13 mouse cellular contexts compared by ENCODE assay signal in the genomic region with DNA sequence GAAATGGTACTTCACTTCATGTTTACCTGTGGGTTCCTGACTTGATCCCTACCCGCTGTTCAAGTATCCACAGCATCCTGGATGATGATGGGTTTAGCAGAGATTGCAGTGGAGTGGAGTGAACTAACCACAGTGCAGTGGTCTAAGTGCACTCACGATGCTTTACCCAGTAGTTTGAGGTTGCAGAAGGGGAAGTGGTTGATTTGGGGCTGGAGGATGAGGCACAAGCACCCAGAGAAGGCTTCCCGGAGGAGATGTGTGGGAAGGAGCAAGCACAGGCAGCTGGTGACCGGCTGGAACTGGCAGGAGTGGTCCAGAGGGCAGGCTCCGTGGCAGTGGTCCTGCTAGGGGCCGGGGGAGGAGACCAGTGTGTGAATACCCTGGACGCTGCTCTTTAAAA. TPM values are rescaled to one million over a fixed set of nuclear protein-coding genes. Genes with fewer than 3 reads are reported as not detected.
A peak's percentile ranks its signal among the peaks of the same experiment; 100 is the strongest.
DNase-seq lines count a peak whose midpoint lies in the region; ATAC-seq and TF ChIP-seq lines count a peak whose summit lies in the region.
"Had no signal": no experiment of that assay in that cellular context is flagged by ENCODE, and none has a peak within 500 bp of the region (broad histone marks: within the 10 kb centered on the region; RNA-seq: fewer than 3 reads in every experiment).

No protein-coding gene starts in this region.

- no peak for TF ChIP-seq CTCF in left cerebral cortex, adult 2 months (IDR thresholded peaks at IDR 0.05)
- no peak for TF ChIP-seq CTCF in MEL (IDR thresholded peaks at IDR 0.05 in 2 of 3, conservative IDR thresholded peaks at IDR 0.05 in 1 of 3; ENCODE audit: control insufficient read depth in 1 of 3, insufficient read depth in 1 of 3, low read depth in 2 of 3, low read length in 3 of 3, poor library complexity in 1 of 3, severe bottlenecking in 1 of 3)
- no peak for TF ChIP-seq CTCF in midbrain, postnatal 0 days (IDR thresholded peaks at IDR 0.05)

- no peak for TF ChIP-seq RAD21 in MEL (IDR thresholded peaks at IDR 0.05; ENCODE audit: low read depth, low read length)

- H3K27ac ChIP-seq in left cerebral cortex, adult 2 months: peak overlapping the region; percentile 77
- H3K27ac ChIP-seq in MEL (ENCODE audit: control insufficient read depth, low read depth, low read length): peak overlapping the region; percentile 56; the same call in 1 of the 2 replicates
- no peak overlapping the region for H3K27ac ChIP-seq in midbrain, postnatal 0 days (ENCODE audit: low read depth, low read length)
- H3K27ac ChIP-seq: embryonic facial prominence, embryonic 13.5 days; heart, embryonic 15.5 days had no signal

- no peaks in the 10 kb centered on the region for H3K27me3 ChIP-seq in MEL (ENCODE audit: control insufficient read depth in 1 of 2, insufficient read depth in 2 of 2, low read length in 2 of 2)
- H3K27me3 ChIP-seq in splenic B cell, adult 2 months (ENCODE audit: control insufficient read depth, insufficient read depth, low read length, poor library complexity, severe bottlenecking): no peaks in the 10 kb centered on the region
- H3K27me3 ChIP-seq in midbrain, postnatal 0 days (ENCODE audit: insufficient read depth, low read length): no peaks in the 10 kb centered on the region
- H3K27me3 ChIP-seq: embryonic facial prominence, embryonic 13.5 days; heart, embryonic 15.5 days had no signal

- peaks cover 2 to 44% of the 10 kb centered on the region in 2 experiments; a peak in 3 of 4 replicates for H3K4me1 ChIP-seq in MEL (ENCODE audit: control insufficient read depth in 1 of 2, insufficient read depth in 2 of 2, low read length in 2 of 2)
- H3K4me1 ChIP-seq in midbrain, postnatal 0 days (ENCODE audit: insufficient read depth, low read length): no peaks in the 10 kb centered on the region
- H3K4me1 ChIP-seq: embryonic facial prominence, embryonic 13.5 days; heart, embryonic 15.5 days had no signal

- no peak overlapping the region for H3K4me3 ChIP-seq in left cerebral cortex, adult 2 months
- no peak overlapping the region for H3K4me3 ChIP-seq in MEL (ENCODE audit: control insufficient read depth in 1 of 2, insufficient read depth in 1 of 2, low read depth in 2 of 2, low read length in 2 of 2)
- no peak overlapping the region for H3K4me3 ChIP-seq in midbrain, postnatal 0 days (ENCODE audit: low read depth, low read length)
- H3K4me3 ChIP-seq: embryonic facial prominence, embryonic 13.5 days; heart, embryonic 15.5 days had no signal

- intact Hi-C loops in left cerebral cortex, adult 2 months (cut with DNase I): loop anchor here (10.0 kb wide), 1 partner anchor 46 kb away; no protein-coding TSS in a partner anchor
- intact Hi-C loops in left cerebral cortex, postnatal 10 days (cut with DNase I): no loop called here

- WGBS in midbrain, postnatal 0 days: 81% methylated on average over 7 of the region's 7 CpGs

- no peaks in the 10 kb centered on the region for H3K9me3 ChIP-seq in MEL (replicated peaks; ENCODE audit: insufficient read depth, low read length)
- H3K9me3 ChIP-seq in midbrain, postnatal 0 days (ENCODE audit: low read length): no peaks in the 10 kb centered on the region
- H3K9me3 ChIP-seq: embryonic facial prominence, embryonic 13.5 days; heart, embryonic 15.5 days had no signal

- H3K9ac ChIP-seq in MEL (ENCODE audit: control insufficient read depth, low read depth, low read length, poor library complexity, severe bottlenecking): peak overlapping the region; percentile 6; the same call in 1 of the 2 replicates
- H3K9ac ChIP-seq in midbrain, postnatal 0 days (replicated peaks; ENCODE audit: low read length, poor library complexity, severe bottlenecking): no peak overlapping the region
- H3K9ac ChIP-seq: embryonic facial prominence, embryonic 13.5 days; heart, embryonic 15.5 days; lung, embryonic 14.5 days had no signal

- H3K4me2 ChIP-seq in midbrain, postnatal 0 days (ENCODE audit: low read depth, low read length, poor library complexity, severe bottlenecking): no peak overlapping the region
- H3K4me2 ChIP-seq: embryonic facial prominence, embryonic 13.5 days; heart, embryonic 15.5 days; lung, embryonic 14.5 days had no signal

- no peak for TF ChIP-seq POLR2A in MEL (IDR thresholded peaks at IDR 0.05; ENCODE audit: control insufficient read depth in 1 of 2, insufficient read depth in 1 of 2, low read depth in 1 of 2, low read length in 2 of 2, poor library complexity in 1 of 2)

- H3K36me3 ChIP-seq in MEL (ENCODE audit: control insufficient read depth in 1 of 2, insufficient read depth in 2 of 2, low read length in 2 of 2): peaks cover 0 to 27% of the 10 kb centered on the region in 2 experiments; a peak in 2 of 4 replicates
- no peaks in the 10 kb centered on the region for H3K36me3 ChIP-seq in splenic B cell, adult 2 months (ENCODE audit: control insufficient read depth, insufficient read depth, low read length, poor library complexity, severe bottlenecking)
- no peaks in the 10 kb centered on the region for H3K36me3 ChIP-seq in midbrain, postnatal 0 days (ENCODE audit: insufficient read depth, low read length)
- H3K36me3 ChIP-seq: heart, embryonic 15.5 days had no signal

- no peaks in the 10 kb centered on the region; the same call in 1 of the 2 replicates for H3K79me2 ChIP-seq in MEL (ENCODE audit: control insufficient read depth, insufficient read depth, low read length, poor library complexity)

- no peak for TF ChIP-seq EP300 in MEL (IDR thresholded peaks at IDR 0.05; ENCODE audit: low read depth in 1 of 2, low read length in 2 of 2)

- ATAC-seq in hematopoietic stem cell, adult 5-6 weeks (replicated peaks in 1 of 2; ENCODE audit: insufficient read depth in 1 of 2, low FRiP score in 2 of 2, low TSS enrichment in 1 of 2, low read depth in 1 of 2, poor library complexity in 2 of 2, severe bottlenecking in 2 of 2): peak; percentile 96
- no peak for ATAC-seq in midbrain, postnatal 0 days (ENCODE audit: low FRiP score)
- ATAC-seq: intestine, embryonic 16.5 days; midbrain, embryonic 16.5 days had no signal

- DNase-seq in left cerebral cortex, adult 2 months (ENCODE audit: extremely low spot score in 1 of 2, low spot score in 2 of 2): no peak
- no peak for DNase-seq in left cerebral cortex, postnatal 10 days (ENCODE audit: extremely low spot score in 1 of 2, low spot score in 2 of 2)
- peak; percentile 79 for DNase-seq in MEL (ENCODE audit: low read depth, low spot score)
- DNase-seq in splenic B cell, adult 2 months (ENCODE audit: low read depth, low spot score): peak; percentile 58
- DNase-seq in thymus, postnatal 4 days: no peak
- DNase-seq in midbrain, postnatal 0 days (ENCODE audit: low spot score): no peak
- DNase-seq: cerebellum, adult 11 months; lung, embryonic 14.5 days had no signal

TF ChIP-seq in MEL, 35 proteins besides CTCF, POLR2A, EP300 and RAD21:
- TF ChIP-seq RCOR1 (IDR thresholded peaks at IDR 0.05; ENCODE audit: low read depth, low read length) (0 out of 2 replicates have a peak, but pooled peaks have one; percentile 37), USF2 (IDR thresholded peaks at IDR 0.05; ENCODE audit: borderline replicate concordance in 1 of 2, insufficient read depth in 1 of 2, low read depth in 1 of 2, low read length in 2 of 2) (no peak)
TF ChIP-seq in MEL: peak in this region for 1.

RNA-seq across cellular contexts. Expression of a gene that starts 16.1 kb away (rescaled TPM):
- 10 to 100 TPM; 34.0 to 34.1 TPM for total RNA-seq in left cerebral cortex, adult 2 months (2021)
- 10 to 100 TPM; 35.5 to 37.1 TPM for total RNA-seq in left cerebral cortex, postnatal 10 days (2021)
- total RNA-seq in MEL (2012; rRNA removed): 27.9 and 31.7 TPM in 2 replicates
- 10 to 100 TPM in 1 of 2 experiments, not detected in 1; 32.3 TPM for polyA plus RNA-seq in MEL (2012; ENCODE audit: insufficient read depth in 1 of 2, insufficient read length in 2 of 2, low read depth in 1 of 2, low replicate concordance in 2 of 2, missing spikeins in 1 of 2)
- 6.9 and 7.3 TPM in 2 replicates for total RNA-seq in hematopoietic stem cell, adult 5-6 weeks (2017)
- total RNA-seq in midbrain, postnatal 0 days (2014; rRNA removed): 37.1 and 46.5 TPM in 2 replicates
- polyA plus RNA-seq in midbrain, postnatal 0 days (2015; fragmentation: Nextera tagmentation; extraction: Ambion mirVana): 50.0 TPM in 2 replicates

RNA-seq across cellular contexts. Expression of a gene that starts 55.5 kb away (rescaled TPM):
- 10 to 100 TPM; 13.2 to 13.8 TPM for total RNA-seq in left cerebral cortex, adult 2 months (2021)
- total RNA-seq in left cerebral cortex, postnatal 10 days (2021): 10 to 100 TPM; 13.6 to 14.4 TPM
- total RNA-seq in MEL (2012; rRNA removed): 6.4 and 7.0 TPM in 2 replicates
- 1 to 10 TPM in 1 of 2 experiments, not detected in 1; 5.8 TPM for polyA plus RNA-seq in MEL (2012; ENCODE audit: insufficient read depth in 1 of 2, insufficient read length in 2 of 2, low read depth in 1 of 2, low replicate concordance in 2 of 2, missing spikeins in 1 of 2)
- total RNA-seq in hematopoietic stem cell, adult 5-6 weeks (2017): 3.3 and 6.4 TPM in 2 replicates
- total RNA-seq in midbrain, postnatal 0 days (2014; rRNA removed): 19.5 and 22.3 TPM in 2 replicates
- polyA plus RNA-seq in midbrain, postnatal 0 days (2015; fragmentation: Nextera tagmentation; extraction: Ambion mirVana): 12.2 and 14.3 TPM in 2 replicates

Comparison
In these comparisons a context has a peak if more than half of its experiments do, and no peak if none do; other contexts are left out.
1. DNase-seq: peak in MEL (single experiment) and splenic B cell, adult 2 months (single experiment); none in left cerebral cortex, adult 2 months (0 of 2), left cerebral cortex, postnatal 10 days (0 of 2), thymus, postnatal 4 days (single experiment) and midbrain, postnatal 0 days (single experiment).